Mouse (Mus musculus) urinary bladder, postnatal 4 days (tissue): Measurements from ENCODE around the gene Npas3.

Source experiments
- DNase-seq, 2 experiments: peaks; one replicate each; pipeline ENCODE4 v3.0.0; 2021 to 2022; ENCODE audit warnings: low spot score in 2 of 2

Npas3 gene

GRCm38 (mm10) chr12:53695324-53695723, 446.8 kb downstream of the Npas3 start:
- no peak for DNase-seq

DNA sequence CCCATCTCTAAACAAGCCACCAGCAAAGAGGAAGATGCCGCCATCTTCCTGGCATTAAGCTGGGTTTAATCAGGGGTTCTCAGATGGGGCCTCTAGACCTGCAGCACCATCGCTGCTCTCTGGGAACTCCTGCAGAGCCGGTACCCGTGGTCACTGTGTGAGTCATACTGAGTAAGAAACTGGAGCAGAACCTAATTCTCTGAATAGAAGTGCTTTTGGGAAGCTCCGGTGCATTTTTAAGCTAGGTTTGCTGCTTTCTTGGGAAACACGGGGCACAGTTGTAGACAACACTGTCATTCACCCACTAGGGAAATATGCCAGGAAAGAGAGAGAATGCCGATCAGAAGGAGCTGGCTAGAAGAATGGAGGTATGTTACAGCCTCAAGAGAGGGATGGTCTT, 449.2 kb downstream of the Npas3 start:
- no peak for DNase-seq

- no peak for DNase-seq
Observed at GRCm38 (mm10) chr12:53698483-53699227, 450.2 kb downstream of the Npas3 start.

DNA sequence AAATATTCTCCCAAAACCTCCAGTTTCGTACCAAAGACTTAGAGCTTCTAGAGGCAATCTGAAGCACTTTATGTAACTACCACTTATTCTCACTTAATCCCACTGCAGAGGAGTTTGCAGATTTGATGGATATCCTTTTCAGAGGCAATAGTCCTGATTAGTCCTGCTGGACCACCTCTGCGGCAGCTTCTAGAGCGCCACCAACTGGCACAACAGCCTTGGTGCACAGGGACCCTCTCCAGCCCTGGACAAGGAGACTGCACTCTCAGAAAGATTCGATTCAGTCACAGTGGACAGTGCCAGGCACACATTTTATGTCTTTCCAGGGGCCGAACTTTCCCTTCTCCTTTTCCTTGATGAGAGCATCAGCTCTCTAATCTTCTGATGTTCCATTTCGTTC, 471.4 kb downstream of the Npas3 start:
- no peak for DNase-seq

- DNase-seq: no peak
Observed at GRCm38 (mm10) chr12:53722156-53722555, 473.7 kb downstream of the Npas3 start.

- DNase-seq: no peak
Observed at GRCm38 (mm10) chr12:53722718-53723698, 474.5 kb downstream of the Npas3 start.

DNA sequence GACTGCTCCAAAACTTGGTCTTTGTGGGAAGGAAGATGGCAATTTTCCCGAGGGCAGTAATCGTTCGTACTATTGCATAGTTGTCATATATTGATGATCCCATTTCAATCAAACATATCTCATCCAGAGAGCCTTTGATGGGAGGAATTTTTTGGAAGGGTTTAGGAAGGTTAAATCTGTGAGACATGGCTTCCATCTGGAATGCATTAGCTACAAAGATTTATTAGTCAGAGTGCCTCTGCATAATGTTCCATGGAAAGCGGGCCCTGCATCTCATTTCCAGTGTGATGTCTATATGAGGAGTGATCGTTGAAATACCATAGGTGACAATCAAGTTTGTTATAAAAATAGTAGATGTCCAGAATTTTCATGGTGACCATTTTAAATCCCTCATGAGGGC, 480.8 kb downstream of the Npas3 start:
- no peak for DNase-seq

DNA sequence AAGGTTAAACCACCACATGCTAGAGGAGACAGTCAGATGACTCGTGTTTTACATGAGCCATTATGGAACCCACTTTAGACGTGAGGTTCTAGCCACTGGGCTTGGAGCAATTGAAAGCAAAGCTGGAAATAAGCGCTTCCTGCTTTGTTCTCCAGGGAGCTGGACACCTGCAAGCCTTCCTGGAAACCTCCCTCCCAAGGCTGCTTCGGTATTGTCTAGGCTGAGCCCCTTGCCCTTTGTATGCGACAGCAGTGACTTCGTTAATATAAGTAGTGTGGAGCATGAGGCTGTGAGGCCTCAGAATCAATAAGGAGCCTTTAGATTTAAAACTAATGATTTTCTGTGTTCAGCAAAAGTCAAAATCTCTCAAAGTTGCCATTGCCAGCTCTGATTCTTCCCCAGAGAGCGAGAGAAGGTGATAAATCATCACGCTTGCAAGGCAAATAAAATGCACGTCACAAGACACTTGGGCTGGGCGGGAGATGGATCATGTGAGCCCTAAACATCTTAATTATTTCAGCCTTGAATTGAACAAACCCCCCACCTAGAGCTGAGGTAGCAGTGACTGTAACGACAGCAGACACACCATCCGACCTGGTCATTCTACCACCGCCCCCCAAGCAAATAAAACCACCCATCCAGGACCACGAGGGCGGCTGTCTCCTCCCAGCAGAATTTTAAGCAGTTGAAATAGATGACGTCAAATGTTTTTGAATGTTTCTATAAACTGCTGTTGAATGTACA, 490.2 kb downstream of the Npas3 start:
- no peak for DNase-seq

- no peak for DNase-seq
Observed at GRCm38 (mm10) chr12:53746653-53747052, 498.2 kb downstream of the Npas3 start.

GRCm38 (mm10) chr12:53749375-53749774, 500.9 kb downstream of the Npas3 start:
- DNase-seq: no peak

DNA sequence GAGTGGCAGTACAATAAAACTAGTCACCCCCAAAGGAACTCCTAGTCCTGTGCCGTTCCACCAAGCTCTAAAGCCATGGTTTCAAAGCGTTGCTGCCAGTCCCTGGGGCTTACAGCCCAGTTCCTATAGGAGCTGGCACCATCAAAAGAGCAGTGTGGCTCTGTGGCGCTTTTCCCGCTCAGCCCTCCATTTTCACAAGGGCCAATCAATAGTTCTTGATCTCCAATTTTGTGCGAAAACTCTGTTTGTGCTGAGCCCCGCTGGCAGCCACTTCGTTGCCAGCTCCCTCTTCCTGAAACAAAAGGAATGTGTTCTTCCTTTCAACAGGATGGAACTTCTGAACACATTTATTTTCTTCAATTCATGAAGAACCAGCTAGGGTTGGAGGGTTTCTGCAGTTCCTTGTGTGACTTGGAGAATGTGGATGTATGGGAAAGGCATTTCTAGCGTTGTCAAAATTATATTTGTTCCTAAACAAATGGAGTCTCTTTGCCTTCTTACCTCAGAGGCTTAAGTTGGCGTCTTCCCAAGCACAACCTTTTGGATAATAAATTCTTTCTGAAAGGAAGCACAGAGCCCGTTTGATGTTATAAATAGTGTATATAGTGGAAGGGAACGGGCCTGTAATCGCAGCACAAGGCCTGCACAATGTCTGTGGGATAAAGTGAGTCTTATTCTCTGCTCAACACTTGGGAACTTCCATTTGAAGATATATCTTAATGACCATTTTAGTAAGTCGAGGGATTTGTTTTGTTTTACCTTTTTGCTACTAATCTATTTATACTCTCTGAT, 504.0 kb downstream of the Npas3 start:
- DNase-seq: no peak

GRCm38 (mm10) chr12:53753368-53753937, 505.0 kb downstream of the Npas3 start:
- no peak for DNase-seq

GRCm38 (mm10) chr12:53754236-53754635, 505.8 kb downstream of the Npas3 start:
- DNase-seq: no peak

- no peak for DNase-seq
Observed at GRCm38 (mm10) chr12:53757631-53758030, 509.2 kb downstream of the Npas3 start.

GRCm38 (mm10) chr12:53758356-53758755, 509.9 kb downstream of the Npas3 start:
- no peak for DNase-seq

DNA sequence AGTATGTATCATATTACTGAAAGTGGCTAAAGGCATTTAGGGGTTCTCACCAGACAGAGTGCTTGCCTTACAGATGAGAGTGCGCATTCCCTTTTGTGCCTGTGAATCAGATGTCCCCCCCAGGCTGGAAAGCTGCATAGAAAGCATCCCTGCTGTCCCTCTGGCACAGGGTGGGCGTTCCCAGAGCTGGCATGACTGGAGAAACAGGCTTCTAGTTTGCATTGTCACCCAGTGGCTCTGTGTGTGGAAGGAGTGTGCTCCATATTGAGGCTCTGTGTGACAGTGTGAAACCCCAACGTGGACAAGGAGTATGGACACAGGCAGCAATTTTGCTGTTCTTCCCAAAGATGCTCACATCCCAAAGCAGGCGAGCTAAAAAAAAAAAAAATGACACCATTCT, 515.7 kb downstream of the Npas3 start:
- no peak for DNase-seq

GRCm38 (mm10) chr12:53768392-53768791, 519.9 kb downstream of the Npas3 start:
- no peak for DNase-seq

DNA sequence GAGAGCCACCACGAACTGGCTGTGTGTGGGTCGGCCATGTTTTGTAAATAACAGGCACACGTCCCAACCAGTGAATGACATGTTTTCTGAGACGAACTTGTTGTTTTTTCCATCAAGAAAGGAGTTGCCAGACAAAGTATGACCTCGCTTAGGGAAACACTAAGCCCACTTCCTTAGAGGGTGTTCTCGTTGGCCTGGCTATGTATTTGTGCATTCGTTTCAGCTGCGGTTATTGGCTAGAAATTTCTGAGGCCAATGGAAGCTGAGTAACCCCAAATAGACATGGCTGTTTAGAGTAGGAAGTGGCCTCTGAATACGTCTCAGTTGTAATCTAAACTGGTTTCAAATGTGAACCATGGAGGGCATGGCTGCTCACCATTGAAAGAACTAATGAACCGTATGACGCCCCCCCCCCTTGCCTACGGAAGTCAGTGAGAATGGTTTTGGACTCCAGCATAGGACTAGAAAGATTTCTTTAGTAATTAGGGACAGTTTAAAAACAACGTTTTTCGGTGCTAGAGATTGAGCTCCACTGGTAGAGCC, 523.0 kb downstream of the Npas3 start:
- DNase-seq: no peak

- DNase-seq: no peak
Observed at GRCm38 (mm10) chr12:53781850-53782552, 533.5 kb downstream of the Npas3 start.

DNA sequence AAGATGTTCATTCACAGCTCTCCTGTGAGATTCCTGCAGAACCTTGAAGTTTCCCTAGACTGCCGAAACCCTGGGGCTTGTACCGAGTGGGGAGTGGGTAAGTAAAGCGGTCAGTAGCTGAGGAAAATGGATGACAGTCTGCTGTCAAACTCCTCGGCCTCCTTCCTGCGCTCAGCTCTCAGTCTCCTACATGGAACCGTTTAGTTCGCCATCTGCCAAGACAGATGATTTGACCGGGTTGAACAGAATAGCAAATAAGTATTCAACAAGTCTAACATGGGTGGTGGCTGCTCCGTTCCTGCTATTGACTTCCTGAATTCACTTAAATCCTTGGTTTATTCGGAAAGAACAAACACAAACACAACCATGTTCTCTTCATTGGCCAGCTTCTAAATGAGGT, 541.0 kb downstream of the Npas3 start:
- DNase-seq: no peak
